Mouse (Mus musculus): ENCODE measurements around the gene Ppp2r5c. TPM values are rescaled to one million over a fixed set of nuclear protein-coding genes. Genes with fewer than 3 reads are reported as not detected.

Ppp2r5c gene
- total and polyA plus RNA-seq, 3 experiments = 72.0 to 100.0 (median 93.9) TPM

GRCm38 (mm10) chr12:110429340-110429973, 17.5 kb upstream of the Ppp2r5c start:
- Histone ChIP-seq H3K79me2 (ENCODE audit: control insufficient read depth, insufficient read depth, low read length, poor library complexity) (no peaks in the 10 kb centered on the region), H3K4me3 (ENCODE audit: control insufficient read depth in 1 of 2, insufficient read depth in 1 of 2, low read depth in 2 of 2, low read length in 2 of 2) (no peak overlapping the region), H3K4me1 (ENCODE audit: control insufficient read depth in 1 of 2, insufficient read depth in 2 of 2, low read length in 2 of 2) (no peaks in the 10 kb centered on the region; a peak in 1 of 4 replicates), H3K27ac (ENCODE audit: control insufficient read depth, low read depth, low read length) (no peak overlapping the region), H3K36me3 (ENCODE audit: control insufficient read depth in 1 of 2, insufficient read depth in 2 of 2, low read length in 2 of 2) (no peaks in the 10 kb centered on the region), H3K27me3 (ENCODE audit: control insufficient read depth in 1 of 2, insufficient read depth in 2 of 2, low read length in 2 of 2) (peaks cover 0 to 3% of the 10 kb centered on the region in 2 experiments; a peak in 2 of 4 replicates), H3K9ac (ENCODE audit: control insufficient read depth, low read depth, low read length, poor library complexity, severe bottlenecking) (no peak overlapping the region), H3K9me3 (replicated peaks; ENCODE audit: insufficient read depth, low read length) (no peaks in the 10 kb centered on the region)
- DNase-seq (ENCODE audit: low read depth, low spot score) = peak; percentile 24
- TF ChIP-seq MYB (IDR thresholded peaks at IDR 0.05; ENCODE audit: low read depth, low read length) (no peak), GATA1 (IDR thresholded peaks at IDR 0.05; ENCODE audit: low read depth, low read length) (no peak), TCF12 (IDR thresholded peaks at IDR 0.05; ENCODE audit: low read depth, low read length) (no peak)

- Histone ChIP-seq H3K4me3 (ENCODE audit: control insufficient read depth in 1 of 2, insufficient read depth in 1 of 2, low read depth in 2 of 2, low read length in 2 of 2) (no peak overlapping the region), H3K9me3 (replicated peaks; ENCODE audit: insufficient read depth, low read length) (no peaks in the 10 kb centered on the region), H3K4me1 (ENCODE audit: control insufficient read depth in 1 of 2, insufficient read depth in 2 of 2, low read length in 2 of 2) (no peaks in the 10 kb centered on the region; a peak in 1 of 4 replicates), H3K9ac (ENCODE audit: control insufficient read depth, low read depth, low read length, poor library complexity, severe bottlenecking) (no peak overlapping the region), H3K27me3 (ENCODE audit: control insufficient read depth in 1 of 2, insufficient read depth in 2 of 2, low read length in 2 of 2) (peaks cover 0 to 5% of the 10 kb centered on the region in 2 experiments; a peak in 2 of 4 replicates), H3K79me2 (ENCODE audit: control insufficient read depth, insufficient read depth, low read length, poor library complexity) (no peaks in the 10 kb centered on the region), H3K36me3 (ENCODE audit: control insufficient read depth in 1 of 2, insufficient read depth in 2 of 2, low read length in 2 of 2) (no peaks in the 10 kb centered on the region), H3K27ac (ENCODE audit: control insufficient read depth, low read depth, low read length) (no peak overlapping the region)
- no peak for DNase-seq (ENCODE audit: low read depth, low spot score)
- no peak for TF ChIP-seq ZKSCAN1 (IDR thresholded peaks at IDR 0.05; ENCODE audit: low read depth, low read length)
- TF ChIP-seq POLR2AphosphoS2 (IDR thresholded peaks at IDR 0.05; ENCODE audit: low read length) = no peak
- no peak for TF ChIP-seq BHLHE40 (IDR thresholded peaks at IDR 0.05; ENCODE audit: borderline replicate concordance, low read depth, low read length)
- no peak for TF ChIP-seq MXI1 (IDR thresholded peaks at IDR 0.05; ENCODE audit: low read depth, low read length)
- TF ChIP-seq TAL1 (IDR thresholded peaks at IDR 0.05; ENCODE audit: low read length) = no peak
- no peak for TF ChIP-seq USF1 (IDR thresholded peaks at IDR 0.05; ENCODE audit: low read depth, low read length)
- no peak for TF ChIP-seq RCOR1 (IDR thresholded peaks at IDR 0.05; ENCODE audit: low read depth, low read length)
- no peak for TF ChIP-seq UBTF (IDR thresholded peaks at IDR 0.05; ENCODE audit: borderline replicate concordance, insufficient read depth, low read depth, low read length)
- no peak for TF ChIP-seq KAT2A (conservative IDR thresholded peaks at IDR 0.05; ENCODE audit: low read depth, low read length)
- no peak for TF ChIP-seq ZC3H11A (IDR thresholded peaks at IDR 0.05; ENCODE audit: low read depth, low read length)
- no peak for TF ChIP-seq TCF12 (IDR thresholded peaks at IDR 0.05; ENCODE audit: low read depth, low read length)
- TF ChIP-seq MAX (IDR thresholded peaks at IDR 0.05; ENCODE audit: low read length) = no peak
- TF ChIP-seq CTCF (IDR thresholded peaks at IDR 0.05 in 2 of 3, conservative IDR thresholded peaks at IDR 0.05 in 1 of 3; ENCODE audit: control insufficient read depth in 1 of 3, insufficient read depth in 1 of 3, low read depth in 2 of 3, low read length in 3 of 3, poor library complexity in 1 of 3, severe bottlenecking in 1 of 3) = no peak
- no peak for TF ChIP-seq POLR2A (IDR thresholded peaks at IDR 0.05; ENCODE audit: control insufficient read depth in 1 of 2, insufficient read depth in 1 of 2, low read depth in 1 of 2, low read length in 2 of 2, poor library complexity in 1 of 2)
These were observed 16.9 kb upstream of the Ppp2r5c start for GRCm38 (mm10) chr12:110429990-110430389.

Data from MEL (cell line).